Mouse (Mus musculus): ENCODE measurements around the gene Hist1h2br.
"Not testable (repeated sequence)": the region's sequence is repeated elsewhere in the genome, so short reads cannot be mapped to it uniquely, and the experiment has no call there.

Hist1h2br gene

DNA sequence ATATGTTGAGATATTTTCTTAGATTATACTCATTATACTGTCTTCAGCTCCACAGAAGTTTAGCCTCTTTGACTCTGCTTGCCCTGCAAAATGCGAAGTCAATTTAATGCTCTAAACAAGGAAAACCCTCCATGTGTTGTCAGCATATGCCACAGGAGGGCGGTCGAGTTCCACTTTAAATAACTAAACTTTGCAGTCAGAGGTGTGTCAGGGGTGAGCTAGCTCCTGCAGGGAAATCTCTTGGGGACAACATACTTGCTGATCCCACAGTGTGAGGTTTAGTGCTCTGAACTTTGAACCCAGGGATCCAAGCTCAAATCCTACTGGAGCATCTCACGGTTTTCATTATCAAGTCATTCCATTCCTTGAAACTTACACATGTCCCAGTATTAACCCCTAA, 7.0 kb downstream of the Hist1h2br start:
- not testable (repeated sequence) for DNase-seq (ENCODE audit: inconsistent age in 2 of 2, low spot score in 1 of 2)

DNA sequence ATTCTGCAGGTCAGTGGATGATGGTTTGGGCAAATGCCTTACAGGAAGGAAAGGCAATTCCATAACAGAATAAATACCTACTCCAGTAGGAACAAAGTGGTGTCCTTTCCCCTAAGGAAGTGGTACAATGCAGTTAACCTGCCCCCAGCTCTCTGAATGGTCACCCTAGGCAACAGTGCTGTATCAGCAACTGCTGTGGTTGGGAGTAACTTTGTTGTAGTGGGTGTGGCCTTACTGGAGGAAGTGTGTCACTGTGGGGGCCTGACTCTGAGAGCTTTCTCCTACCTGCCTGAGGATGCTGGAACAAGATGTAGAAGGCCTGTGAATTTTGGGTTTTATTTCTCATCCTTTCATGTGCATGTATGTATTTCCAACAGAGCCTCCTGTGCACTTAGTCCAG, 12.8 kb downstream of the Hist1h2br start:
- not testable (repeated sequence) for DNase-seq (ENCODE audit: inconsistent age in 2 of 2, low spot score in 1 of 2)

DNA sequence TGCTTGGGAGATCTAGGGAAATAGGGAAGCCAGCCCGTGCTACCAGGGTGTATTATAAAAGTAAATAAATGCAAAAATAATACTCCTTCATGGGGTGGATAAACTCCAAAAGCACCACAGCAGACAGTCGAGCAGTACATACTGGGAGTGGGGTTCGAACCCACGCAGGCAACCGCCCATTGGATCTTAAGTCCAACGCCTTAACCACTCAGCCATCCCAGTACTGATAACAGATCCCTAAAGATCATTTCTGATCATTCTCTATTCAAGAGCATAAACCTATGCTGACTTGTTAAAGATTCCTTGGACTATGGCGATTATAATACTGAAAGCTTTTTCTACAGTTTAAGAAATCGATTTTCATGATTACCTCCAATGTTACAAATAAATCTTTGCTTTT, 14.3 kb downstream of the Hist1h2br start:
- no peak for DNase-seq (ENCODE audit: inconsistent age in 2 of 2, low spot score in 1 of 2)

DNA sequence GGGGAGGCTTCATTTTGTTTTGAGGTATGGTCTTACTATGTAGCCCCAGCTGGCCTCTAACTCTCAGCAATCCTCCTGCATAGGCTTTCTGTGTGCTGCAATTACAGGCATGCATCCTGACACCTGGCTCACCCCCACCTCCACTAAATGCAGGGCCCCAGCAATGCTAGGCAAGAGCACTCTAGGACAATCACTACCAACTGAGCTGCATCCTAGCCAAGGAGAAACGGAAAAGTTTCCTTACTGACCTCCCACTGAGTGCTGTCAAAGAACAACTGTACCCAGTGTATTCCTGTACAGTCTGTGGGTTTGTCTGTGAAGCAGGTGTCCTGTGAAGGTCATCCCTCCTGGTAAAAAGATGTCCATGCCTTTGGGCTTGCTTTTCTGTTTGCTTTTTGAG, 17.2 kb downstream of the Hist1h2br start:
- not testable (repeated sequence) for DNase-seq (ENCODE audit: inconsistent age in 2 of 2, low spot score in 1 of 2)

DNA sequence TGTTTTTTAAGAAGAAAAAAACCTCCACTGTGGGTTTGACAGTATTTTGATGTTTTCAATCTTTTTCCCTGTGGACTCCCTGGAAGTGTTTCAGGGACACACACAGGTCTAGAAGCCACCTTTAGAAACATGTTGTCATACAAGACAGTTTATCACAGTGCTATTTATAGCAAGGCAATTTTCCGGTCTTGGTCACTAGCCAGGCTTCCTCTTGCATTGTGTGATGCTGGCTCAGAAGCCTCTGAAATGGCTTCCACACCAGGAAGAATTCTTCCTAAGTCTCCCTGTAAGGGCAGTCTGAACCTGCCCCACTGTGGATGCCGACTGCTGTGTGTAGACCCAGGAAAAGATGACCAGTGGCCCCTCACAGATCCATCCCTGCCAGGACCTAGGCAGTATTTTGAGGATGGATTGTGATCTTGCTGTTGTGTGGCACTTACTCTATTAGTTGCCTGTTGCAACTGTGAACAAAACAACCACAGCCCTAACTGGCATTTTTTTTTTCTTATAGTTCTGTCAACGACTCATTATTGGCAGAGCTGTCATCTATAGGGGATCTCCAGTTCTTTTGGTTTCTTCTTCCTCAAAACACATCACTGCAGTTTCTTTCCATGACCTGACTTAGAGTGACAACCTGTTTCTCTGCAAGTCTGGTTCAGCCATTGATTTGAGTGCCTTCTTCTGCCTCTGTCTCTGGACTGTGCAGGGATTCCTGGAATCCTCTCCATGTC, 18.8 kb downstream of the Hist1h2br start:
- DNase-seq (ENCODE audit: inconsistent age in 2 of 2, low spot score in 1 of 2): peak in 1 of 2 experiments; percentile 40

- peak; percentile 80 to 95 for DNase-seq (ENCODE audit: inconsistent age in 2 of 2, low spot score in 1 of 2)
These were observed 21.6 kb downstream of the Hist1h2br start for GRCm38 (mm10) chr13:21855146-21855545.

DNA sequence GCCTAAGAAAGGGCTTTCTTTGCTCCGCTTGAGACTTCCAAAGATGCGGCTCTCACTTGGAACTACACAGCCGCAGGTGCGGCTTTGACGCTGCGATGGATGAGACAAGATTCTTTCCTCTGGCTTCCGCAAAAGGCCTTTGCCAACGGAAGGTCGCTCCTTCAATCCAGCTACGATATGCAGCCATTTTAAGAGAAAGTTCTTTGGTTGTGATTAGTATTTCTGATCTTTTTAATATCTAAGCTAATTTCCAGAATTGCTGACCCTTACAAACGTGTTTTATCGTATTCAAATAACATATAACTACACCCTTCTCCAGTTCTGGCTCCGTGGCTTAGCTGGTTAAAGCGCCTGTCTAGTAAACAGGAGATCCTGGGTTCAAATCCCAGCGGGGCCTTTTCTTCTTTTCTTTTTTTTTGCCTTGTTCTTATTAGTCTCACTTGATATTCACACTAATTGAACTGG, 22.2 kb downstream of the Hist1h2br start:
- DNase-seq (ENCODE audit: inconsistent age in 2 of 2, low spot score in 1 of 2): peak; percentile 27 to 92

- no peak for DNase-seq (ENCODE audit: inconsistent age in 2 of 2, low spot score in 1 of 2)
These were observed 28.1 kb downstream of the Hist1h2br start for GRCm38 (mm10) chr13:21861608-21862007.

GRCm38 (mm10) chr13:21865503-21865902, 32.0 kb downstream of the Hist1h2br start:
- DNase-seq (ENCODE audit: inconsistent age in 2 of 2, low spot score in 1 of 2): not testable (repeated sequence)

GRCm38 (mm10) chr13:21880735-21881134, 47.2 kb downstream of the Hist1h2br start:
- no peak for DNase-seq (ENCODE audit: inconsistent age in 2 of 2, low spot score in 1 of 2)

GRCm38 (mm10) chr13:21881878-21882669, 48.5 kb downstream of the Hist1h2br start:
- DNase-seq (ENCODE audit: inconsistent age in 2 of 2, low spot score in 1 of 2): peak; percentile 12 to 75

GRCm38 (mm10) chr13:21882760-21883405, 49.3 kb downstream of the Hist1h2br start:
- DNase-seq (ENCODE audit: inconsistent age in 2 of 2, low spot score in 1 of 2): peak; percentile 17 to 83

GRCm38 (mm10) chr13:21883407-21883806, 49.9 kb downstream of the Hist1h2br start:
- DNase-seq (ENCODE audit: inconsistent age in 2 of 2, low spot score in 1 of 2): no peak

GRCm38 (mm10) chr13:21884586-21884985, 51.0 kb downstream of the Hist1h2br start:
- no peak for DNase-seq (ENCODE audit: inconsistent age in 2 of 2, low spot score in 1 of 2)

Data from adrenal gland, adult (tissue).